Mouse (Mus musculus) ES-Bruce4 (cell line): ENCODE results near the gene Bdh2.

Source experiments
- CTCF ChIP-seq: IDR thresholded peaks from one replicate; pipeline ENCODE4 v1.8.1; 2011; ENCODE audit warnings: low read depth, low read length
- EP300 ChIP-seq: IDR thresholded peaks from 2 replicates; pipeline ENCODE4 v1.6.1; 2011; ENCODE audit warnings: low read depth, low read length; ENCODE audit not compliant: insufficient read depth
- POLR2A ChIP-seq: IDR thresholded peaks from one replicate; pipeline ENCODE4 v1.8.1; 2011; ENCODE audit warnings: low read length; ENCODE audit not compliant: insufficient read depth

GRCm38 (mm10) chr3:135333763-135334162, 52.7 kb downstream of the Bdh2 start:
- TF ChIP-seq CTCF: no peak
- no peak for TF ChIP-seq POLR2A
- no peak for TF ChIP-seq EP300
